Mouse (Mus musculus) liver, embryonic 11.5 days (tissue): ENCODE measurements around the gene Srd5a3. TPM values are rescaled to one million over a fixed set of nuclear protein-coding genes. Genes with fewer than 3 reads are reported as not detected.

ENCODE experiments used
- ATAC-seq: fragments of 200-750 bp; cut with Nextera tagmentation; replicated peaks from 2 replicates; pipeline ENCODE4 v1.8.0; 2017; ENCODE audit warnings: moderate number of reproducible peaks, mild to moderate bottlenecking, moderate TSS enrichment, moderate library complexity; ENCODE audit not compliant: low FRiP score
- DNase-seq: peaks from one replicate; pipeline ENCODE4 v3.0.0-alpha.2; 2017; ENCODE audit warnings: low spot score
- H3K27ac ChIP-seq: fragments of 300-500 bp; sonication (generic); 2 replicates; pipeline ENCODE4 v1.5.1; 2014; ENCODE audit warnings: mild to moderate bottlenecking, low read depth, low read length, control low read depth
- H3K27me3 ChIP-seq: fragments of 300-500 bp; sonication (generic); replicated peaks from 2 replicates; pipeline ENCODE4 v1.6.1; 2014; ENCODE audit warnings: low read length, mixed read lengths; ENCODE audit not compliant: control insufficient read depth, insufficient read depth
- H3K36me3 ChIP-seq: fragments of 300-500 bp; sonication (generic); 2 replicates; pipeline ENCODE4 v1.6.1; 2014; ENCODE audit warnings: mild to moderate bottlenecking, low read length, moderate library complexity, mixed read lengths; ENCODE audit not compliant: control insufficient read depth, insufficient read depth
- H3K4me1 ChIP-seq: fragments of 300-500 bp; sonication (generic); replicated peaks from 2 replicates; pipeline ENCODE4 v1.6.1; 2014; ENCODE audit warnings: low read length, mixed read lengths; ENCODE audit not compliant: control insufficient read depth, insufficient read depth
- H3K4me2 ChIP-seq: fragments of 300-500 bp; sonication (generic); 2 replicates; pipeline ENCODE4 v1.6.1; 2014; ENCODE audit warnings: mild to moderate bottlenecking, control low read depth, moderate library complexity
- H3K4me3 ChIP-seq: fragments of 300-500 bp; sonication (generic); 2 replicates; pipeline ENCODE4 v1.5.1; 2014; ENCODE audit warnings: low read depth, low read length, control low read depth
- H3K9ac ChIP-seq: fragments of 300-500 bp; sonication (generic); 2 replicates; pipeline ENCODE4 v1.6.1; 2014; ENCODE audit warnings: low read depth, low read length, control low read depth
- H3K9me3 ChIP-seq: fragments of 300-500 bp; sonication (generic); 2 replicates; pipeline ENCODE4 v1.6.1; 2016; ENCODE audit warnings: low read length, inconsistent platforms, mixed read lengths; ENCODE audit not compliant: control insufficient read depth
- WGBS: fragments of 180-500 bp; shearing (Covaris S2); extraction: QIAGEN DNeasy Blood & Tissue Kit; methylation state at CpG from one replicate; pipeline ENCODE4 v1.1.7; 2014; 5-methylcytosine and 5-hydroxymethylcytosine counted together
- polyA plus RNA-seq: library from polyadenylated mRNA; unstranded; fragments of >200 nt; fragmentation: Nextera tagmentation; extraction: Ambion mirVana; gene quantifications from 2 replicates; pipeline ENCODE4 v1.2.1, GENCODE M21; 2014

Srd5a3 gene
- polyA plus RNA-seq, 1 experiment from 2014 or later, result 21.0 TPM

- WGBS, result 42% methylated on average over 3 of the region's 3 CpGs
Observed at GRCm38 (mm10) chr5:76160086-76160485, 20.0 kb downstream of the Srd5a3 start.

GRCm38 (mm10) chr5:76161491-76161890 is 21.4 kb downstream of the Srd5a3 start:
- no peak for DNase-seq
- Histone ChIP-seq H3K36me3 (no peaks in the 10 kb centered on the region), H3K27ac (no peak overlapping the region), H3K9me3 (no peaks in the 10 kb centered on the region), H3K4me1 (peaks cover 13% of the 10 kb centered on the region), H3K4me2 (peak overlapping the region; percentile 22; the same call in 1 of the 2 replicates), H3K4me3 (no peak overlapping the region), H3K27me3 (no peaks in the 10 kb centered on the region), H3K9ac (no peak overlapping the region)
- peak; percentile 81 for ATAC-seq
- WGBS, result 46% methylated on average over 6 of the region's 6 CpGs

More at GRCm38 (mm10) chr5:76160086-76160485, 20.0 kb downstream of the Srd5a3 start:
- H3K9me3 ChIP-seq, result no peaks in the 10 kb centered on the region
- ATAC-seq (no peak), DNase-seq (no peak)
- H3K4me1 ChIP-seq, result peaks cover 13% of the 10 kb centered on the region
- no peak overlapping the region for H3K4me3 ChIP-seq
- H3K4me2 ChIP-seq, result no peak overlapping the region
- no peaks in the 10 kb centered on the region; the same call in 1 of the 2 replicates for H3K36me3 ChIP-seq
- H3K9ac ChIP-seq, result no peak overlapping the region
- H3K27ac ChIP-seq, result no peak overlapping the region
- H3K27me3 ChIP-seq, result no peaks in the 10 kb centered on the region

GRCm38 (mm10) chr5:76162926-76163325 is 22.9 kb downstream of the Srd5a3 start:
- Histone ChIP-seq H3K9me3 (no peaks in the 10 kb centered on the region), H3K4me1 (peaks cover 13% of the 10 kb centered on the region), H3K4me3 (no peak overlapping the region), H3K9ac (no peak overlapping the region), H3K4me2 (no peak overlapping the region), H3K36me3 (no peaks in the 10 kb centered on the region), H3K27me3 (no peaks in the 10 kb centered on the region), H3K27ac (no peak overlapping the region)
- DNase-seq (peak; percentile 25), ATAC-seq (0 out of 2 replicates have a peak, but pooled peaks have one; percentile 29)
- WGBS, result 62% methylated on average over 5 of the region's 5 CpGs

GRCm38 (mm10) chr5:76163828-76164390 is 23.8 kb downstream of the Srd5a3 start:
- Histone ChIP-seq H3K36me3 (no peaks in the 10 kb centered on the region), H3K4me2 (no peak overlapping the region), H3K27me3 (no peaks in the 10 kb centered on the region), H3K9me3 (no peaks in the 10 kb centered on the region), H3K9ac (no peak overlapping the region), H3K4me3 (no peak overlapping the region), H3K27ac (no peak overlapping the region), H3K4me1 (peaks cover 13% of the 10 kb centered on the region)
- no peak for ATAC-seq
- DNase-seq, result no peak
- 75% methylated on average over 4 of the region's 4 CpGs for WGBS

- Histone ChIP-seq H3K4me2 (no peak overlapping the region), H3K9me3 (no peaks in the 10 kb centered on the region), H3K9ac (no peak overlapping the region), H3K4me1 (peaks cover 13% of the 10 kb centered on the region), H3K4me3 (no peak overlapping the region), H3K36me3 (no peaks in the 10 kb centered on the region), H3K27ac (no peak overlapping the region), H3K27me3 (no peaks in the 10 kb centered on the region)
- WGBS, result 90% methylated on average over 7 of the region's 7 CpGs
- DNase-seq (no peak), ATAC-seq (no peak)
Observed at GRCm38 (mm10) chr5:76164827-76165226, 24.8 kb downstream of the Srd5a3 start.

GRCm38 (mm10) chr5:76170522-76170921 is 30.5 kb downstream of the Srd5a3 start:
- Histone ChIP-seq H3K4me1 (no peaks in the 10 kb centered on the region), H3K9me3 (no peaks in the 10 kb centered on the region), H3K9ac (no peak overlapping the region), H3K27ac (no peak overlapping the region), H3K4me3 (no peak overlapping the region), H3K36me3 (no peaks in the 10 kb centered on the region), H3K27me3 (no peaks in the 10 kb centered on the region), H3K4me2 (no peak overlapping the region)
- 70% methylated on average over 4 of the region's 4 CpGs for WGBS
- DNase-seq, result peak; percentile 12
- no peak for ATAC-seq

- Histone ChIP-seq H3K9me3 (no peaks in the 10 kb centered on the region), H3K27ac (no peak overlapping the region), H3K4me1 (no peaks in the 10 kb centered on the region), H3K27me3 (no peaks in the 10 kb centered on the region), H3K9ac (no peak overlapping the region), H3K4me2 (no peak overlapping the region), H3K36me3 (no peaks in the 10 kb centered on the region), H3K4me3 (no peak overlapping the region)
- ATAC-seq (no peak), DNase-seq (no peak)
Observed at GRCm38 (mm10) chr5:76171039-76171438, 31.0 kb downstream of the Srd5a3 start.

GRCm38 (mm10) chr5:76175051-76175450 is 35.0 kb downstream of the Srd5a3 start:
- WGBS, result 82% methylated on average over 4 of the region's 4 CpGs
- H3K4me1 ChIP-seq, result no peaks in the 10 kb centered on the region
- DNase-seq, result no peak
- H3K36me3 ChIP-seq, result no peaks in the 10 kb centered on the region
- no peak overlapping the region for H3K27ac ChIP-seq
- H3K9me3 ChIP-seq, result no peaks in the 10 kb centered on the region
- no peak overlapping the region for H3K4me2 ChIP-seq
- no peak overlapping the region for H3K9ac ChIP-seq
- ATAC-seq, result no peak
- H3K4me3 ChIP-seq, result no peak overlapping the region
- H3K27me3 ChIP-seq, result no peaks in the 10 kb centered on the region

GRCm38 (mm10) chr5:76176411-76176810 is 36.3 kb downstream of the Srd5a3 start:
- no peak overlapping the region for H3K4me2 ChIP-seq
- H3K27ac ChIP-seq, result no peak overlapping the region

More at GRCm38 (mm10) chr5:76176411-76176810, 36.3 kb downstream of the Srd5a3 start:
- Histone ChIP-seq H3K4me3 (no peak overlapping the region), H3K36me3 (no peaks in the 10 kb centered on the region), H3K4me1 (no peaks in the 10 kb centered on the region), H3K27me3 (no peaks in the 10 kb centered on the region), H3K9me3 (no peaks in the 10 kb centered on the region), H3K9ac (no peak overlapping the region)
- 44% methylated on average over 3 of the region's 3 CpGs for WGBS
- ATAC-seq (no peak), DNase-seq (no peak)
